Mouse (Mus musculus): Measurements from ENCODE around the gene Bst1.

Bst1 gene

DNA sequence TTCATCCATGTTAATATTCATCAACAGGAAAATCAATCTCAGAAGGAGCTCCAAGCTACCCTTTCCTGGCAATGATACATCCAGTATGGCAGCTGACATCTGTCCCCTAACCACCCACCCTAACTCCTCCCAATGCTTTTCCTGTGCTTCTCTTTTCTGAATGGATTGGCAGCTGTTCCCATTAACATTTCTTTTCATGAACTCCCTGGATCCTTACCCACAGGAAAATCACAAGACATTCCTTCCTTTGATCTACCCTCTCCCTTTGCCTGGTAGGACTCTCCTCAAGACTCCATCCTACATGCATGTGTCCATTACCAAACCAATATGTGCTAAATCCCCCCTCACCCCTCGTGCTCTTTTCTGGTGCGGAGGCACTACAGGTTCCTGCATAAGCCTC, 4.1 kb upstream of the Bst1 start:
- no peak for DNase-seq

- DNase-seq = no peak
Measured at GRCm38 (mm10) chr5:43815769-43816168, 2.9 kb upstream of the Bst1 start.

DNA sequence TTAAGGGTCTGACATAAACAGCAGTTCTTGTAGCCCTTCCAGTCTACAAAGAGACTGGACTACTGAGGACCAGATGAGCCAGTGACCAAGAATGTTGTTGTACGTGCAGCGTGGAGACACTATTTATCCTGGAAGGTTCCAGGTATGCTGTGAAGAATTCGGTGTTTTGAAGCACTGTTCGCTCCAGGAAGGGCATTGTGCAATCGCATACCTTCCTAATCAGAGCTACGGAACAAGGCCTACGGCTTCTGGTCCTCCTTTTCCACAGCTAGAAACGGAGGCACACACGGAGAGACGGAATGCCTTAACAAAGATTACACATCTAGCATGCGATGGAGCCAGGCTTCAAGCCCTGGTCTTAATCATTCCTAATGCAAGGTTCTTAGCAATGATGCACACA, 2.1 kb downstream of the Bst1 start:
- DNase-seq = no peak

DNA sequence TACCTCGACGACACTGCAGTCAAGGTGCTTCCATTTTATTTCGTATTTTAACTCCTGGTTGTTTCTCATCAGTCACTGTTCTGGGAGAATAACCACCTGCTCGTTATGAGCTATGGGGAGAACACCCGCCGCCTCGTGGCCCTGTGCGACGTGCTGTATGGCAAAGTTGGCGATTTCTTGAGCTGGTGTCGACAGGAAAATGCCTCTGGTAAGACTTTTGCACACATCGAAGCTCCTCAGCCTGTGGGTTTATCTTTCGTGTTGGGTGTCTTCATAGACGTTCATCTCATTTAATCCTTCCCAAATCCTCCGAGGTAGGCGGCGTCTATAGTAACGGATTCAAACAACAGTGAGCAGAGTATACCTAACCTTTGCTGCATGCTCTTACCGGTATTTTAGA, 2.9 kb downstream of the Bst1 start, which contains the start of gene Fbxl5:
Gene Fbxl5 (minus strand): TSS at position 101 of the 400 bp plus-strand sequence.
- no peak for DNase-seq

GRCm38 (mm10) chr5:43822199-43822598, 3.5 kb downstream of the Bst1 start:
- no peak for DNase-seq

DNA sequence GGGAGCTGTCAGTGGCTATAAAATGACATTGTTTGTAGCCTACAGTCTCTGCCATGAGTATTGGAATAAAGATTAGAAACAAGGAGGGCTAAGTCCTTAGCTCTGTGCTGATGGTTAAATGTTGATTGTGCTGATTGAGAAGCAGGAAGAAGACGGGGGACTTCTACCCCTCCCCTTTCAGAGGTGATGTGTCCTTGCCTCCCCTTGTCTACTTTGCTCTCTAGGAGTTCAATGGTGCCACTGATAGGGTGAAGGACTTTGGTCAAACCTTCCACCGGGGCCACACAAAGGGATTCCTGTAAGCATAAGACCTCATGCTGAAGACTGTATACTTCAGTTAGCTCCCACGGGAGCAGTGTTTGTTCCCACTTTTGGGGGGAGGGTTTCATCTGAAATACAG, 4.1 kb downstream of the Bst1 start:
- no peak for DNase-seq

DNA sequence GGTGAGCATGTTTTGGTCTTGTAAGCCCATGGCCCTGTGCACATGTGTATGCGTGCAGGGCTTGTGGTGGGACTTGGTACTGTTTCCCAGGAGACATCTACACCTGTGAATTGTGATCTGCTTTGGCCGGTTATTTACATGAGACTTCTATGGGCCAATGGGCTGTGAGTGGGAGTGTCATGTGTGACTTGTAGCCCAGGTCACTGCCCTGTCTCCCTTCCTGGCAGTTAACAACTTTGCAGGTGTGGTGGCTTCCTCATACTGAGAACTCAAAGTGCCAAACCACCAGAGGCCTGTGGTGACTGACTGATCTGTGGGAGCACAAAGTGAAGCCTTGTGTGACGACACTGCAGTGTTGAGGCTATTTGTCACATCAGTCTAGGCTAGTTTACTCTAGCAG, 5.9 kb downstream of the Bst1 start:
- no peak for DNase-seq

DNA sequence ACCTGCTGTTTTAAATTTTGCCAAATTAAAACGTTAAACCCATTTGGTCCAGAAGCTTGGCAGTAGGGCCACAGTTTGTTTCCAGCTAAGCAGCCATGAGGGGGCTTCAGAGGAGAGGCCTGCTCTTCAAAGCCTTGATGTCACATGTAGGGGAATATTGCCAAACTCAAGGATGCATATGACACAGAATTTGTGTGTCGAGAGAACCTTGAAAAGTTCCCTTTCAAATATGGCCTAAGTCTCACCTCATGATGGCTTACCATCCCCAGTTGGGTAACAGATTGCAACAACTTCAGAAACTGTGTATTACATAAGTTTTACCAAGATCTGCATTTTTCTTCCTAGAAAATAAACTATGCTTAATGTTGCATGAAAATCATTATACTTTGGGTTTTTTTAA, 8.2 kb downstream of the Bst1 start:
- DNase-seq = no peak

GRCm38 (mm10) chr5:43827366-43827765, 8.7 kb downstream of the Bst1 start:
- DNase-seq = no peak

DNA sequence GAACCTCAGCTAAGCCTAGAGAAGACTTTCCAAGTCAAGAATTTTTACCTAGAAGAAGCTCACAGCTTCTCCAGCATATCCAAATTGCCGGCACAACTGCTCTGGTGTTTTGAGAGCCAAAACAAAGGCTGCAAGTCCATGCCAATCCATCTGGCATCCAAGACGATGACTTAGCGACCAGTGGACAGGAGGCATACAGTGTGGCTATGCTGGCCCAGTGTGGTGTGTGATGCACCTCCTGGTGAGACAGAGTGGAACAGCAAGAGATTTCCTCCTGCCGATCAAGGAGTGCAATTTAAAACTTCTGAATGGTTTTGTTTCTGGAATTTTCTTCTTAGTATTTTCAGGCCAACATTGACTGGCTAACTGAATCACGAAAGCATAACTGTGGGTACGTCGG, 17.9 kb downstream of the Bst1 start:
- peak; percentile 51 to 55 for DNase-seq

- peak; percentile 58 to 73 for DNase-seq
Measured at GRCm38 (mm10) chr5:43837372-43837771, 18.7 kb downstream of the Bst1 start.

DNA sequence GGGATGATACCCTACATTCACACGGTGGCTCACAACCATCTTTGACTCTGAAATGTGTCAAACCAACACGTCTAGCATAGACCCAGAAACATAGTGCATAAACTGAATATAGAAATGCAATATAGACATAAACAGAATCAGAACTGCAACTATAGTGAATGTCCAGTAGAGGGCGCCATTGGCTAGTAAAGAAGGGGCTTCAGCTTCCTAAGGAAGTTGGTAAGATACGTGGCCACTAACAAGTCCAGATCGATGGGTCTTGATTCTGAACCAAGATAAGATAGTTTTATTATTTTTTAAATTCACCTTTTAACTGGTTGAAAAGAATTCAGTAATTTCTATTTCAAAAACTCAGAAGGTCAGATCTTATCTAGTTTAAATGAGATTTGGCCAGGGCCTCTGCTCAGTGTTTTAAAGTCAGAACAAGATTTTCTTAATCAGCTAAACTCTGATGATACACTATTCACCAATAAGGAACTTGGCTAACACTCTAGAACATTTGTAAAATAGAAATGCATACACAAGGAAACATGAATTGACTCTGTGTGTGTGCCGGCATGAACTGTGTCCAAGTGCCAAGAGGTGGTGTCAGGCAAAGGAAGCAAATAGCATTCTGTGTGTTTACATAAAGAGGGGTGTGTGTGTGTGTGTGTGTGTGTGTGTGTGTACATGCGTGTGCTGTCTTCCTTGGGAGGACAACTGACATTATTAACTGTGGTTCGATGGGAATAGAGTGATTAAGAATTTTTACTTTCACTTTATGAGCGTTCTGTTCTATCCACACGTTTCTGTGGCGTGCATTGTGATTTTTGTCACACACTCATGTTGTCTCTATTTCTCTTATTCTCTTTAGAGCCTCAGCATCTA, 22.7 kb downstream of the Bst1 start:
- DNase-seq = peak; percentile 68 to 72

- no peak for DNase-seq
Measured at GRCm38 (mm10) chr5:43842011-43842285, 23.3 kb downstream of the Bst1 start.

GRCm38 (mm10) chr5:43842576-43843155, 24.0 kb downstream of the Bst1 start:
- DNase-seq = no peak

DNA sequence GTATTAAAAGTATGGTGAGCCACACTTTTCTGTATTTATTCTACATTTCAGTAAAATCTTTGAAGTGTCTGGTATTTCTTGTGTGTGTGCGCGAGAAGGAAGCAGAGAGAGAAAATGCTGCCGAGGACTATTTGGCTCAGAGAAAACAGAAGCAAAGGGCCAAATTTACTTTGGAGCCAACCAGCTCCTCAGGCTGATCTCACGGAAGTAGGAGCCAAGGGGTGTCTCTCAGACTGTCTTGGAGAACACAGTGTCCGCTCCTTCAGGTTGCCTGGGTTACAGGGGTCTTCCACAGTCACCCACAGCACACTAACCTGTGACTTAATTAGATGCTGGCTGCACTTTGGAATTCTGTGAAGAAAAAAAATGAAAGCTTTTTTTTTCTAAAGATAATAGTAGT, 26.4 kb downstream of the Bst1 start:
- peak in 1 of 2 experiments; percentile 3 for DNase-seq

DNA sequence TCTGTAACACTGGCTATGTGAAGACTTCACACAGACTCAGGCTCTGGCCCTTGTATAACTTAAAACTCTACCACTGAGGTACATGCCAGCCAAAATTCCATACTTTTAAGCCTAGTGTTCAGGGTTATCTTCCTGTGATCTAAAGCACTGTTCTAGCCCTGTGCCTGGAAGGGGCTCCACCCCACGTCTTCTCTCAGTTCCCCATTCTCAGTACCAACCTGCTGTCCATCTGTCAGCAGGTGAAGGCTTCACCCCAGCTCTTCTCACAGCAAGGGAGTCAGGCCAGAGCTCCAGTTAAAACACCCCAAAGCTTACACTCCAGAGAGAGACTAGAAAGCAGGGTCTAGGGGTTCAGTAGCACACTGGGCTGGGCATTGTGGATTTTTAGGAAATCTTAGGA, 27.0 kb downstream of the Bst1 start:
- no peak for DNase-seq

DNA sequence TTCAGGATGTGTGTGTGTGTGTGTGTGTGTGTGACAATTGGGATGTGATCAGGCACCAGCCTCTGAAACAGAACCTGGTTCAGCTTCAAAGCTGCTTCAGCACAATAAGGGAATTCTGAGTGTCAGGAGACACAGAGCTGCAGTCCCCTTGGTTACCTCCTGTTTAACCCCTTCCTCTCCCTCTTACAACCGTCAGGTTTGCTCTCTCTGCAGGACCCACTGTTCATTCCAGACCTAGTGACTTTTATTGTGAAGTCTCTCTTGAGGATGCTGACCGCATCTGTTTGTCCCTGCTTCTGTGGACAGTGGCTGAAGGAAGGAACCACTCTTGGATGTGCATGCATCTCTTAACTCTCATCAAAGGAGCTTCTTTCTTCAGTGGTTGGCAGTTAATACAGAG, 27.5 kb downstream of the Bst1 start:
- DNase-seq = no peak

GRCm38 (mm10) chr5:43847555-43847954, 28.9 kb downstream of the Bst1 start:
- no peak for DNase-seq

DNA sequence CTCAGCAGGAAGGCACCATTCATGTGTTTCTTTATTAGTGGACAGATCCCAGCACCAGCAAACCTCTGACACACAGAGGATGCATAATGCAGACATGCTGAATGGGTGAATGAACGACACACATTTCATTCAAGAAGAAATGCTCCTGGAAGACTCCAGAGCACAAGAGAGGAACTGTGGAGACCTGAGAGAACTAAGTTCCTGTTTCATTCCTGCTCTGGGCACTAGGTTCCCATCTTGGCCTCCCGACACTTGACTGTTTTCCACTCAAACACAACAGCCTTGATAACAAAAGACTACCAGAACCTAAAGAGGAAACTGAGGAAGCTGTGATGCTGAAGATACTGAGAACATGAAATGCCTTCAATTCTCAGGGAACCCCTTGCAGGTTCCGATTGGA, 29.6 kb downstream of the Bst1 start:
- no peak for DNase-seq

GRCm38 (mm10) chr5:43853096-43853867, 34.6 kb downstream of the Bst1 start:
- no peak for DNase-seq

GRCm38 (mm10) chr5:43853868-43854488, 35.3 kb downstream of the Bst1 start:
- no peak for DNase-seq

- no peak for DNase-seq
Measured at GRCm38 (mm10) chr5:43855769-43856168, 37.1 kb downstream of the Bst1 start.

- no peak for DNase-seq
Measured at GRCm38 (mm10) chr5:43859663-43860062, 41.0 kb downstream of the Bst1 start.

DNA sequence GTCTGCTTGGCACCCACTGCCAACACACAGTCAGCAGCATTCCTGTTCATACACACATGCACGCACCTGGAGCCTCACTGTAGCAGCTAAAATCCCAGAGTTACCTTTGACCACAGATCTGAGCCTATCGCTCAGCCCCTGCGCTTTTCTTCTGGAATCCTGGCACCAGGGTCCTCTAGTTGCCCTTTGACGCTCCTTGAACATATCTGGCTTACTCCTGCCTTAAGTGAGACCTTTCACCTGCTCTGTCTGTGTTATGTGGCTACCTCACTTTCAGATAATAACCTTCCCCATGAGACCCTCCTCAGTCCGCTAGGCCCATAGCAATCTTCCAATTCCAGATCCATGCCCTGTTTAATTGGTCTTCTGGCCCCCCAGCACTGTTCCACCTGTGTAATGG, 41.4 kb downstream of the Bst1 start:
- DNase-seq = no peak

All from cerebellum, postnatal 14 days (tissue).